Mouse (Mus musculus): Measurements from ENCODE around the gene Olfr827. TPM values are rescaled to one million over a fixed set of nuclear protein-coding genes. Genes with fewer than 3 reads are reported as not detected.

Olfr827 gene
- total RNA-seq (2021) = not detected in 2 replicates
- long read RNA-seq, experiment 1 = 0 reads
- long read RNA-seq, experiment 2 = 0 reads

DNA sequence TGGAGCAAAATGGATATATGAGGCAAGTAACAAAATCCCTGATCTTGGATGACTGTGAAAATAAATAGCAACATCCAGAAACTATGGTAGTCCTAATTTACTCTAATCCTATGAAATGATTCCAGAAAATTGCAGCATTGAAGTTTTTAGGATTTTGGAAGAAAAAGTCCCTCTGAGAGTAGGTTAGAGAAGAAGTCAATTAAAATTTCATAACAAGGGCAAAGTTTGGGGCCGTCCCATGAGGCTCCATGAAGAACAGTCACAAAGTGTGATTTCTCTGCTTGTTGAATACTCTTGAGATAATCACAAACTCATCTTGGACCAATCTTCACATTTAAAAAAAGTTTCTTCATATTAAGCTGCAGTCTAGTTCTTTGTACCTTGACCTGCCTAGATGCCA is at the start of gene Olfr827:
Olfr827 (minus strand) TSS at position 101 of the 400 bp plus-strand sequence.
- DNase-seq = no peak

DNA sequence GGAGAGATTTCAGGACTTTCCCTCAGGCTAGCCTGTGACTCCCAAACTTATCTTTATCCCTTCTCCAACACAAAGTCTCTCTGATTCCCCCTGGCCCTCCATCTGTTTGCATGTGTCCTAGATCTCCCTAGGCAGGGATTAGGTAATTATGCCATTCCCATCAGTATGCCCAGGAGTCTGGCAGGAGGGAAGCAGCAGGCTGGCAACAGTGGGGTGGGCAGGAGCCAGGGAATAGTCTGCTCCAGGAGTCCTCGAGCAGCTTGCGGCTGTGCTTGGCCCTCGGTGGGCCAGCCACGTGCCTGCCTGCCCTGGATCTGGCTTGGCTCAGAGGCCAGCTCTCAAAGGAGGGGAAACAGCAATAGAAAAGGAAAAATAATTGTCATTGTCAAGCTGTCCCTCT is 49.0 kb upstream of the Olfr827 start:
- no peak for DNase-seq

DNA sequence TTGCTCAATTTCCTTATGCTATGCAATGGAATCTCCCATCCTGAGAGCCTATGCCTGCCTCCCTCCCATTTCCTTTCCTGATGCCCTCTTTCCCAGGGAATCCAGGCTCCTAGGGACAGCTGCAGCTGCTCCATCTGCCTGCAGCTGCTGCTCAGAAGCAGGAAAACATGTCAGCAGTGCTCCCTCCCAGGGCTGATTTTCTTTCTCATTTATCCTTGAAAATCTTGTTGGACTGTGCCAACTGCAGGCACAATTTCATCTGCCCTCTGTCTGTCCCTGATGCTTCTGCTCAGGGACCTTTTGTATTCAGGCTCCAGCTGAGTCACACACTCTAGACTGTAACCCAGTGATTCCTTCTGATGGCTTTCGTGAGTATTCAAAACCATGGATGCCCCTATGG is 45.3 kb upstream of the Olfr827 start:
- DNase-seq = peak; percentile 9

DNA sequence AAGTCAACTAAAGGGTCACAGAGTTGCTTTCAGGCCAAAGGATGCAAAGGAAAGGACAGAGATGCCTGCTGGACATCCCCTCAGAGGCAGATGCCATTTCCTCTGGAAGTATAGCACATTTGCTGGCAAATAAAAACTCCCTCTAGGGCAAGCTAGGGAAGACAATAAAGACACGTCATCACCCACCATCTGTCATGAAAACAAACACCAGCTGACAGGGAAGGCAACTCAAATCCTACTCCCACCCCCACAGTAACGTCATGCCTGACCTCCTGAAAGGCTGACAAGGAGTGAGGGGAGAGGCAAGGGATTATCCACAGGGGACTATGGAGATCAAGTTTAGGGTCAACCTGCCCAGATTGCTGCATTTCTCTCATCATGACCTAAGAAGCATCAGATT is 30.1 kb upstream of the Olfr827 start:
- no peak for DNase-seq

DNA sequence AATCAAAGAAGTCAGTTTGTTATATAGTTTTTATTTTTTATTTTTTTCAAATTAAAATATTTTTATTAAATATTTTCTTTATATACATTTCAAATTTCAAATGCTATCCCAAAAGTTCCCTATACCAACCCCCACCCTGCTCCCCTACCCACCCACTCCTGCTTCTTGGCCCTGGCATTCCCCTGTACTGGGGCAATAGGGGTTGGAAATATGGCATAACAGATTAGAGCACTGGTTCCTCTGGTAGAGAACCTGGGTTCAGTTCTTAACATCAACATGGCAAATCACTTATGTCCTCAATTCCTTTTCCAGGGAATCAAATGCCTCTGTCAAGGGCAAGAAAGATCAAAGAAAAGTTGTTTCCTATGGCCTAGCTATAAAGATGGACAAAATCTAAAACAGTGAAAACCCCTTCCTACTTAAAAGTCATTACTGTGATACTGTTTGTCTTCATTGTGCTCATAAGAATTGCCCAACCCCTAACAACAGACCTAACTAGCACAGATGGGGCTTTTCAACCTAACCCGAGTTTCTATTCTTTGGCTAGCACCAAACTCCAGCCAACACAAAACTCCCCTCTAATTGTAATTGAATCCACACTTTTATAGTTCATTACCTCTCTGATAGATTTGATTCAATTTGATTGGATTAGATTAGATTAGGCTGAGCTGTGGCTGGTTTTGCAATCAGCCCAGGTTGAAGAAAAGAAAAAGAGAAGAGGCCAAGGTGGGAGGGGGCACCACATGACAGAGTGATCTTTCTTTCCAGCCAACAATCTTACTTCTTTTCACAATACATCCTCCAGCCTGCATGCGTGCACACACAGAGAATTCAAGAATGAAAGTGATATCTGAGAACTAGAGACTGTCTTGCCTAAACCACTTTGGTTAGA is 24.4 kb upstream of the Olfr827 start:
- no peak for DNase-seq

- DNase-seq = no peak
Observed at GRCm38 (mm10) chr10:130234576-130234975, 20.4 kb upstream of the Olfr827 start.

DNA sequence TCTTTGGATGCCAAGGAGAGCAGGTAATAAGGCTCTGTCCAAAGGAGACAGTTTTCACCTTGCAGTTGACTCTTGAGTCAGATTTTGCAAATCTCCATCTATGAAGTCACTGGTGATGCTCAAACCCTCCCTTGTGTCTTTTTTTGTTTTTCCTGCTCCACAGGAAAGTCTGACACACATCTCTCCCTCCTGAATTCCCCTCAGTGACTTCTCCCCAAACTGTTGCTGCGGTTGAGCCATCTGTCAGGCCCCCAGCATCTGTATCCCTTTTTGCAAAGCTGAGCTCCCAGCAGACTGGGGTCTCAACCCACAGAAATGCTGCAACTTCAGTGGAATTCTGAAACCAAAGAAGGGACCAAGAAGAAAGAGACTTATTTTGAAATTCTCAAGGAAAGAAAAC is 17.9 kb upstream of the Olfr827 start:
- no peak for DNase-seq

- peak; percentile 4 for DNase-seq
Observed at GRCm38 (mm10) chr10:130229584-130229983, 15.4 kb upstream of the Olfr827 start.

- peak; percentile 64 for DNase-seq
Observed at GRCm38 (mm10) chr10:130228246-130228645, 14.0 kb upstream of the Olfr827 start.

DNA sequence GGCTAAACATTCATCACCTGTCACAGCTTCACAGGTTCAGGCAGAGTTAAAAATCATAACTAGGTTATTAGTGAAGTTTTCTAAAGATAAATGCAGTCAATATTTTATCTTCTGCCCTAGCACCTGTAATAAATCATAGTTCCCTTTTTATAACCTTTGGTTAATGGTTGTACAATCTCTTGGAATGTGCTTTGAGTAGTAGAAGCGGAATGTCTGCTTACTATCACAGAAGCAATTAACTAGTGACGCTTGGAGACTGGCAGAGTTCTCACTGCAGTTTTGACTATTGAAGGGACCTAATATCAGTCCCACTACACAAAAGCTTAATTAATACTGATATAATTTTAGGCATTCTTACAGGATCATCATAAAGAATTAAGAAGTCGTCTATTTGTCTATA is 10.8 kb upstream of the Olfr827 start:
- no peak for DNase-seq

- DNase-seq = no peak
Observed at GRCm38 (mm10) chr10:130184086-130184485, 30.1 kb downstream of the Olfr827 start, which contains the start of gene Olfr826. Gene Olfr826 (minus strand): TSS chr10:130184186.

DNA sequence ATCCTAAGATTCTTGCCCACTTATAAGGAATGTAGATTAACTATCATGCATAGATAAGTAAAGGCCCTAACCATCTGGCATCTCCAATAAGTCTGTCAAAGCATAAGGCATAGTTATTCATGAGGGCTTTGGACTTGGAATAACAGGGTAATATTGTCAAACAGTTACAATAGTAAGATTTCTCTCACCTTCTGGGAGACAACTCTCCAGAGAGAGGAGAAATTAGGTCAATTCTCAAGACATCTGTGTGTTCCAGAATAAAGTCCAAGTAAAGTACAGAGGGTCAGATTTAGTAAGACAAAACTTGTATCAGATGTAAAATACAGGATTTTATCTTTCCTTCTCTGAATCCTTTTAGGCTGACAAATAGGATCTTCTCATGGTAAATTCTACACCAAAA is 47.5 kb downstream of the Olfr827 start, which contains the start of gene Olfr825:
Olfr825 (minus strand) TSS at position 101 of the 400 bp plus-strand sequence.
- DNase-seq = no peak

DNA sequence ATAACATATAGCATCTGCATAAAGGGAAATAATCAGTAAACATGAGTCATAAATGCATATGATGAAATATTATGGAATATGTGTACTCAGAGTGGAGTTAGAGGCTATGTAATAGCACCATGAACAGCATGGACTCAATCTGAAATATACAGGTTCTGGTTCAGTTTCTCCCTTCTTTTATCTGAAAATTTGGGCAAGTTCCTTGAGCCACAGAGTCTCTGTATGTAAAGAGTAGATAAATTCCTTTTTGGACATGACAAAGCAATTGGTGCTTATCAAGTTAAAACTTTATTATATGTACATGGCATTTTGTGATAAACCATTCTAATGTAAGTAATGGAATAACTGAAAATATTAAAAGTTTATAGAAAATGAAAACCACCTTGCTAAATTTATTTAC is 49.0 kb downstream of the Olfr827 start:
- no peak for DNase-seq

Other genes starting within 250 kb of the Olfr827 start
- gene Olfr819, start 247.1 kb downstream of the Olfr827 start, total RNA-seq (2021) = not detected in 2 replicates
- gene Olfr247, start 238.3 kb downstream of the Olfr827 start, total RNA-seq (2021) = not detected in 2 replicates
- not detected in 2 replicates for gene Gm10310, start 229.3 kb downstream of the Olfr827 start, total RNA-seq (2021)
- gene Olfr820, start 201.8 kb downstream of the Olfr827 start, total RNA-seq (2021) = not detected in 2 replicates
- not detected in 2 replicates for gene Olfr821, start 184.1 kb downstream of the Olfr827 start, total RNA-seq (2021)
- gene Olfr822, start 143.2 kb downstream of the Olfr827 start, total RNA-seq (2021) = not detected in 2 replicates
- not detected in 2 replicates for gene Olfr823, start 99.0 kb downstream of the Olfr827 start, total RNA-seq (2021)
- not detected in 2 replicates for gene Olfr824, start 84.4 kb downstream of the Olfr827 start, total RNA-seq (2021)
- gene Olfr825, start 47.6 kb downstream of the Olfr827 start, total RNA-seq (2021) = not detected in 2 replicates
- not detected in 2 replicates for gene Olfr826, start 30.2 kb downstream of the Olfr827 start, total RNA-seq (2021)
- 0.38 and 0.59 TPM in 2 replicates for gene Neurod4, start 65.8 kb upstream of the Olfr827 start, total RNA-seq (2021)
- gene Tespa1, start 108.5 kb upstream of the Olfr827 start, total RNA-seq (2021) = 1.1 and 6.3 TPM in 2 replicates
- not detected in 2 replicates for gene Vmn2r84, start 179.9 kb upstream of the Olfr827 start, total RNA-seq (2021)
- not detected in 2 replicates for gene Vmn2r85, start 215.3 kb upstream of the Olfr827 start, total RNA-seq (2021)
- not detected in 2 replicates for gene Vmn2r86, start 241.6 kb upstream of the Olfr827 start, total RNA-seq (2021)